Mouse (Mus musculus) embryonic fibroblast, embryonic 13.5 days (primary cell): ENCODE data around the gene Ctf2. TPM values are rescaled to one million over a fixed set of nuclear protein-coding genes. Genes with fewer than 3 reads are reported as not detected.
"Not testable (repeated sequence)": the region's sequence is repeated elsewhere in the genome, so short reads cannot be mapped to it uniquely, and the experiment has no call there.

ENCODE experiments used
- H3K27ac ChIP-seq: 2 replicates; pipeline ENCODE4 v1.5.1; 2012; ENCODE audit warnings: low read length, control low read depth, inconsistent platforms; ENCODE audit not compliant: insufficient read depth
- H3K4me1 ChIP-seq: 2 replicates; pipeline ENCODE4 v1.6.1; 2011; ENCODE audit warnings: low read length; ENCODE audit not compliant: control insufficient read depth, insufficient read depth
- H3K4me3 ChIP-seq: 2 replicates; pipeline ENCODE4 v1.5.1; 2011; ENCODE audit warnings: mild to moderate bottlenecking, control low read depth, low read length; ENCODE audit not compliant: insufficient read depth
- CTCF ChIP-seq: IDR thresholded peaks from 2 replicates; pipeline ENCODE4 v1.5.1; 2011; ENCODE audit warnings: mild to moderate bottlenecking, control low read depth, low read length, moderate library complexity, borderline replicate concordance; ENCODE audit not compliant: insufficient read depth
- POLR2A ChIP-seq: IDR thresholded peaks from 2 replicates; pipeline ENCODE4 v1.6.1; 2011; ENCODE audit warnings: low read depth, mild to moderate bottlenecking, control low read depth, low read length, moderate library complexity
- polyA plus RNA-seq: library from polyadenylated mRNA; stranded (reverse); fragments of >200 nt; gene quantifications from 2 replicates; pipeline ENCODE4 v1.2.4, GENCODE M21; 2011; ENCODE audit warnings: low read depth; ENCODE audit not compliant: missing spikeins, insufficient read length

The Ctf2 gene
- polyA plus RNA-seq, result not detected in 2 replicates

GRCm38 (mm10) chr7:127732066-127732465 is at the start of gene Ctf2:
Ctf2 (minus strand) TSS chr7:127732166.
- not testable (repeated sequence) for H3K4me3 ChIP-seq, H3K27ac ChIP-seq, H3K4me1 ChIP-seq

GRCm38 (mm10) chr7:127778350-127778749 is 46.4 kb upstream of the Ctf2 start:
- Histone ChIP-seq H3K4me1 (peaks cover 2% of the 10 kb centered on the region), H3K27ac (no peak overlapping the region), H3K4me3 (peak overlapping the region; percentile 57)
- TF ChIP-seq POLR2A (no peak), CTCF (no peak)

- TF ChIP-seq POLR2A (peak; percentile 59; the same call in 1 of the 2 replicates), CTCF (no peak)
- Histone ChIP-seq H3K27ac (peak overlapping the region; percentile 59), H3K4me1 (peaks cover 2% of the 10 kb centered on the region), H3K4me3 (peak overlapping the region; percentile 57)
These were observed 45.7 kb upstream of the Ctf2 start for GRCm38 (mm10) chr7:127777474-127778266.

- H3K4me1 ChIP-seq, result peaks cover 2% of the 10 kb centered on the region
- TF ChIP-seq POLR2A (peak; percentile 76), CTCF (no peak)
- peak overlapping the region; percentile 98 for H3K27ac ChIP-seq
- H3K4me3 ChIP-seq, result peak overlapping the region; percentile 78
These were observed 45.0 kb upstream of the Ctf2 start for GRCm38 (mm10) chr7:127776878-127777473.

GRCm38 (mm10) chr7:127776426-127776825 is 44.5 kb upstream of the Ctf2 start, which contains the start of gene Setd1a:
Setd1a (plus strand) TSS chr7:127776670.
- peak within 1 kb of the TSS; percentile 78 for H3K4me3 ChIP-seq
- no peak for TF ChIP-seq CTCF
- peak; percentile 66 for TF ChIP-seq POLR2A
- H3K4me1 ChIP-seq, result peaks cover 2% of the 10 kb centered on the region
- peak within 1 kb of the TSS; percentile 98 for H3K27ac ChIP-seq

- H3K4me3 ChIP-seq, result peak overlapping the region; percentile 78
- H3K4me1 ChIP-seq, result not testable (repeated sequence)
- H3K27ac ChIP-seq, result peak overlapping the region; percentile 98
These were observed 43.9 kb upstream of the Ctf2 start for GRCm38 (mm10) chr7:127775837-127776236.

- no peaks in the 10 kb centered on the region; the same call in none of the 2 replicates for H3K4me1 ChIP-seq
- no peak overlapping the region for H3K27ac ChIP-seq
- no peak overlapping the region for H3K4me3 ChIP-seq
- TF ChIP-seq CTCF (peak; percentile 64), POLR2A (no peak; the same call in none of the 2 replicates)
These were observed 41.9 kb upstream of the Ctf2 start for GRCm38 (mm10) chr7:127773664-127774384.

GRCm38 (mm10) chr7:127772557-127772956 is 40.6 kb upstream of the Ctf2 start:
- H3K4me1 ChIP-seq, result no peaks in the 10 kb centered on the region; the same call in none of the 2 replicates
- H3K4me3 ChIP-seq, result no peak overlapping the region
- TF ChIP-seq CTCF, result no peak
- TF ChIP-seq POLR2A, result no peak; the same call in 1 of the 2 replicates
- H3K27ac ChIP-seq, result no peak overlapping the region

- no peak for TF ChIP-seq CTCF
- no peak for TF ChIP-seq POLR2A
- Histone ChIP-seq H3K27ac (no peak overlapping the region), H3K4me1 (no peaks in the 10 kb centered on the region; the same call in none of the 2 replicates), H3K4me3 (no peak overlapping the region)
These were observed 40.1 kb upstream of the Ctf2 start for GRCm38 (mm10) chr7:127772080-127772479.

- no peak overlapping the region for H3K27ac ChIP-seq
- TF ChIP-seq CTCF (no peak), POLR2A (peak; percentile 40; the same call in 1 of the 2 replicates)
- H3K4me1 ChIP-seq, result no peaks in the 10 kb centered on the region; the same call in none of the 2 replicates
- peak overlapping the region; percentile 81 for H3K4me3 ChIP-seq
These were observed 39.3 kb upstream of the Ctf2 start for GRCm38 (mm10) chr7:127771262-127771661.
